Mouse (Mus musculus) lung, embryonic 14.5 days (tissue): ENCODE measurements around the gene Obsl1. TPM values are rescaled to one million over a fixed set of nuclear protein-coding genes. Genes with fewer than 3 reads are reported as not detected.

Experiments used
- ATAC-seq: fragments of 200-750 bp; cut with Nextera tagmentation; 2 replicates; pipeline ENCODE4 v1.8.0; 2017; ENCODE audit warnings: mild to moderate bottlenecking, moderate TSS enrichment, moderate library complexity; ENCODE audit not compliant: insufficient read depth
- DNase-seq: peaks from one replicate; pipeline ENCODE4 v3.0.0-alpha.2; 2015
- H3K27ac ChIP-seq: fragments of 300-500 bp; sonication (generic); 2 replicates; pipeline ENCODE4 v1.5.1; 2014; ENCODE audit warnings: low read depth, mild to moderate bottlenecking, moderate library complexity
- H3K27me3 ChIP-seq: fragments of 300-500 bp; sonication (generic); 2 replicates; pipeline ENCODE4 v1.6.1; 2014; ENCODE audit warnings: low read length, control low read depth; ENCODE audit not compliant: insufficient read depth
- H3K36me3 ChIP-seq: fragments of 300-500 bp; sonication (generic); 2 replicates; pipeline ENCODE4 v1.6.1; 2014; ENCODE audit warnings: control low read depth; ENCODE audit not compliant: insufficient read depth
- H3K4me1 ChIP-seq: fragments of 300-500 bp; sonication (generic); 2 replicates; pipeline ENCODE4 v1.6.1; 2014; ENCODE audit warnings: antibody characterized with exemption, control low read depth; ENCODE audit not compliant: insufficient read depth
- H3K4me2 ChIP-seq: fragments of 300-500 bp; sonication (generic); 2 replicates; pipeline ENCODE4 v1.6.1; 2014; ENCODE audit warnings: mild to moderate bottlenecking
- H3K4me3 ChIP-seq: fragments of 300-500 bp; sonication (generic); 2 replicates; pipeline ENCODE4 v1.5.1; 2014; ENCODE audit warnings: low read depth, low read length
- H3K9ac ChIP-seq: fragments of 300-500 bp; sonication (generic); 2 replicates; pipeline ENCODE4 v1.6.1; 2014
- H3K9me3 ChIP-seq: fragments of 300-500 bp; sonication (generic); 2 replicates; pipeline ENCODE4 v1.6.1; 2016; ENCODE audit warnings: low read depth, low read length, control low read depth
- CTCF ChIP-seq: IDR thresholded peaks from 2 replicates; pipeline ENCODE4 v1.5.1; 2016; ENCODE audit warnings: antibody characterized with exemption, low read depth
- WGBS: fragments of 180-500 bp; shearing (Covaris S2); extraction: QIAGEN DNeasy Blood & Tissue Kit; methylation state at CpG from one replicate; pipeline ENCODE4 v1.1.7; 2014; 5-methylcytosine and 5-hydroxymethylcytosine counted together
- polyA plus RNA-seq: library from polyadenylated mRNA; unstranded; fragments of >200 nt; fragmentation: Nextera tagmentation; extraction: Ambion mirVana; gene quantifications from 2 replicates; pipeline ENCODE4 v1.2.1, GENCODE M21; 2014

Gene Obsl1
- polyA plus RNA-seq, 1 experiment from 2014 or later, result 93.3 TPM

GRCm38 (mm10) chr1:75507006-75507405, 754 bp upstream of the Obsl1 start, which contains the start of gene Inha:
Inha (plus strand) TSS chr1:75507077.
- no peaks in the 10 kb centered on the region for H3K9me3 ChIP-seq
- ATAC-seq (no peak), DNase-seq (no peak)
- peaks cover 26% of the 10 kb centered on the region for H3K36me3 ChIP-seq
- H3K27ac ChIP-seq, result peak within 1 kb of the TSS; percentile 97
- WGBS, result 38% methylated on average over 10 of the region's 10 CpGs
- H3K4me1 ChIP-seq, result peaks cover 23% of the 10 kb centered on the region
- peak within 1 kb of the TSS; percentile 95 for H3K4me2 ChIP-seq
- H3K9ac ChIP-seq, result peak within 1 kb of the TSS; percentile 97
- H3K27me3 ChIP-seq, result no peaks in the 10 kb centered on the region
- peak within 1 kb of the TSS; percentile 91 for H3K4me3 ChIP-seq
- TF ChIP-seq CTCF, result no peak

DNA sequence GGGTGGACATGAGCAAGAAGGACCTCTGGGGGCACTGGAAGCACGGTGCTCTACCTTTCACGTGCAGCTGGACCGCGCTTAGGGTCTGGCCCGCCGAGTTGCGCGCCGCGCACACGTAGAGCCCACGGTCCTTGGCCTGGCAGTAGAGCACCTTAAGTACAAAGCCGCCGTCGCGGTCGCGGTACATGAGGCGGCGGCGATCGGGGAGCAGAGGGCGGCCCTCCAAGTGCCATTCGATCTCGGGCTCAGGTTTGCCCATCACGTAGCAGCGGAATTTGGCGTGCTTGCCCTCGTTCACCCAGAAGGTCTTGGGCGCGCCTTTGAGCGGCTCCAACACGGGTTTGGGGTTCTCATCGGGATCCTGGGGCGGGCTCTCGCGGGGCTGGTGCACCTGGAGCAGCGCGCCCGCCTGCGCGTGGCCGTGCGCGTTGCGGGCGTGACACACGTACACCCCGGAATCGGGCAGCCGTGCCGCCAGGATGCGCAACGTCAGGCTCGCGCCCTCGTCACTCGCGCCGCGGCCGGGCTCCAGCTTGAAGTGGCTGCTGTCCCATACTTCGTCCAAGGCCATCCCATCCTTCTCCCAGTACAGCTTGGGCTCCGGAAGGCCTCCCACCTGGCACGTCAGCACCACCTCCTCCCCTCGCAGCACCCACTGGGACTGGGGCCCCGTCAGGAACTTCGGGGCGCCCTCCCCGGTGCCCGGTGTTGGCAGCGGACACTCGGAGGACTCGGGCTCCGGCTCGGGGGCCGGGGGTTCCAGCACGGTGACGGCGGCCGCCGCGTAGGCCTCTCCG, 895 bp downstream of the Obsl1 start:
- Histone ChIP-seq H3K4me3 (peak overlapping the region; percentile 91), H3K4me2 (peak overlapping the region; percentile 95), H3K4me1 (peaks cover 16% of the 10 kb centered on the region), H3K27me3 (no peaks in the 10 kb centered on the region), H3K9me3 (no peaks in the 10 kb centered on the region), H3K9ac (peak overlapping the region; percentile 97), H3K36me3 (peaks cover 42% of the 10 kb centered on the region), H3K27ac (peak overlapping the region; percentile 97)
- 0 out of 2 replicates have a peak, but pooled peaks have one; percentile 5 for TF ChIP-seq CTCF
- under 1% methylated on average over 76 of the region's 84 CpGs for WGBS
- peak; percentile 81 for DNase-seq
- ATAC-seq, result peak; percentile 51

- Histone ChIP-seq H3K4me3 (peak overlapping the region; percentile 91), H3K36me3 (peaks cover 51% of the 10 kb centered on the region), H3K27ac (peak overlapping the region; percentile 4; the same call in 1 of the 2 replicates), H3K27me3 (no peaks in the 10 kb centered on the region), H3K9ac (peak overlapping the region; percentile 97), H3K4me2 (peak overlapping the region; percentile 95), H3K4me1 (peaks cover 16% of the 10 kb centered on the region), H3K9me3 (no peaks in the 10 kb centered on the region)
- TF ChIP-seq CTCF, result no peak
- no peak for DNase-seq
- no peak for ATAC-seq
- WGBS, result 38% methylated on average over 9 of the region's 9 CpGs
These were observed 1.8 kb downstream of the Obsl1 start for GRCm38 (mm10) chr1:75504256-75505045.

- TF ChIP-seq CTCF, result no peak
- no peak for ATAC-seq
- H3K4me3 ChIP-seq, result peak overlapping the region; percentile 91
- H3K27ac ChIP-seq, result no peak overlapping the region
- H3K9ac ChIP-seq, result peak overlapping the region; percentile 9; the same call in 1 of the 2 replicates
- H3K4me2 ChIP-seq, result peak overlapping the region; percentile 95
- 73% methylated on average over 23 of the region's 23 CpGs for WGBS
- no peaks in the 10 kb centered on the region for H3K9me3 ChIP-seq
- H3K27me3 ChIP-seq, result no peaks in the 10 kb centered on the region
- peaks cover 16% of the 10 kb centered on the region for H3K4me1 ChIP-seq
- no peak for DNase-seq
- peaks cover 60% of the 10 kb centered on the region for H3K36me3 ChIP-seq
These were observed 2.6 kb downstream of the Obsl1 start for GRCm38 (mm10) chr1:75503651-75503980.

GRCm38 (mm10) chr1:75502945-75503650, 3.2 kb downstream of the Obsl1 start:
- Histone ChIP-seq H3K36me3 (peaks cover 65% of the 10 kb centered on the region), H3K4me3 (no peak overlapping the region), H3K27me3 (no peaks in the 10 kb centered on the region), H3K27ac (no peak overlapping the region), H3K9ac (no peak overlapping the region), H3K4me2 (peak overlapping the region; percentile 95), H3K4me1 (peaks cover 16% of the 10 kb centered on the region), H3K9me3 (no peaks in the 10 kb centered on the region)
- 85% methylated on average over 24 of the region's 25 CpGs for WGBS
- no peak for TF ChIP-seq CTCF
- DNase-seq (no peak), ATAC-seq (no peak)

- no peak for TF ChIP-seq CTCF
These were observed 4.3 kb downstream of the Obsl1 start for GRCm38 (mm10) chr1:75501905-75502304.

GRCm38 (mm10) chr1:75499441-75499840, 6.8 kb downstream of the Obsl1 start:
- Histone ChIP-seq H3K36me3 (peaks cover 94% of the 10 kb centered on the region), H3K27me3 (no peaks in the 10 kb centered on the region), H3K9me3 (no peaks in the 10 kb centered on the region), H3K27ac (no peak overlapping the region), H3K4me1 (peaks cover 8% of the 10 kb centered on the region; the same call in 1 of the 2 replicates), H3K4me2 (no peak overlapping the region), H3K4me3 (no peak overlapping the region), H3K9ac (no peak overlapping the region)
- DNase-seq, result no peak
- peak; percentile 51 for TF ChIP-seq CTCF
- no peak for ATAC-seq
- 78% methylated on average over 7 of the region's 7 CpGs for WGBS

More at GRCm38 (mm10) chr1:75501905-75502304, 4.3 kb downstream of the Obsl1 start:
- Histone ChIP-seq H3K4me2 (no peak overlapping the region), H3K4me1 (peaks cover 12% of the 10 kb centered on the region), H3K9me3 (no peaks in the 10 kb centered on the region), H3K36me3 (peaks cover 77% of the 10 kb centered on the region), H3K9ac (no peak overlapping the region), H3K27me3 (no peaks in the 10 kb centered on the region), H3K4me3 (no peak overlapping the region), H3K27ac (no peak overlapping the region)
- DNase-seq (no peak), ATAC-seq (no peak)
- 92% methylated on average over 9 of the region's 9 CpGs for WGBS
